Mouse (Mus musculus) MEL (cell line): ENCODE results near the gene P2rx4. TPM values are rescaled to one million over a fixed set of nuclear protein-coding genes. Genes with fewer than 3 reads are reported as not detected.

Source experiments
- DNase-seq: peaks from one replicate; pipeline ENCODE4 v3.0.0; 2011; ENCODE audit warnings: low read depth, low spot score
- H3K27ac ChIP-seq: 2 replicates; pipeline ENCODE4 v1.5.1; 2012; ENCODE audit warnings: low read depth, mild to moderate bottlenecking, control low read depth, low read length, moderate library complexity; ENCODE audit not compliant: control insufficient read depth
- H3K27me3 ChIP-seq, 2 experiments: fragments of 150-350 bp in 1 of 2; sonication (generic) in 1 of 2; 2 replicates each; pipeline ENCODE4 v1.6.1; 2012; ENCODE audit warnings: low read length in 2 of 2, mild to moderate bottlenecking in 2 of 2, improper control_type of control experiment in 1 of 2, moderate library complexity in 1 of 2; ENCODE audit not compliant: insufficient read depth in 2 of 2, control insufficient read depth in 1 of 2
- H3K36me3 ChIP-seq, 2 experiments: 2 replicates each; pipeline ENCODE4 v1.6.1; 2012 to 2014; ENCODE audit warnings: low read length in 2 of 2, improper control_type of control experiment in 1 of 2, inconsistent platforms in 1 of 2, mild to moderate bottlenecking in 1 of 2; ENCODE audit not compliant: insufficient read depth in 2 of 2, control insufficient read depth in 1 of 2
- H3K4me1 ChIP-seq, 2 experiments: fragments of 150-350 bp in 1 of 2; sonication (generic) in 1 of 2; 2 replicates each; pipeline ENCODE4 v1.6.1; 2012; ENCODE audit warnings: low read length in 2 of 2, improper control_type of control experiment in 1 of 2, mild to moderate bottlenecking in 1 of 2; ENCODE audit not compliant: insufficient read depth in 2 of 2, control insufficient read depth in 1 of 2
- H3K4me3 ChIP-seq, 2 experiments: fragments of 150-350 bp in 1 of 2; sonication (generic) in 1 of 2; 2 replicates each; pipeline ENCODE4 v1.5.1; 2012; ENCODE audit warnings: low read depth in 2 of 2, low read length in 2 of 2, mild to moderate bottlenecking in 2 of 2, moderate library complexity in 2 of 2, control low read depth in 1 of 2, improper control_type of control experiment in 1 of 2; ENCODE audit not compliant: control insufficient read depth in 1 of 2, insufficient read depth in 1 of 2
- H3K79me2 ChIP-seq: 2 replicates; pipeline ENCODE4 v1.6.1; 2012; ENCODE audit warnings: mild to moderate bottlenecking, low read length, moderate library complexity; ENCODE audit not compliant: control insufficient read depth, poor library complexity, insufficient read depth
- H3K9ac ChIP-seq: 2 replicates; pipeline ENCODE4 v1.6.1; 2012; ENCODE audit warnings: low read depth, mild to moderate bottlenecking, control low read depth, low read length, moderate library complexity; ENCODE audit not compliant: control insufficient read depth, poor library complexity, severe bottlenecking
- H3K9me3 ChIP-seq: fragments of 150-350 bp; sonication (generic); replicated peaks from 2 replicates; pipeline ENCODE4 v1.6.1; 2012; ENCODE audit warnings: mild to moderate bottlenecking, low read length, improper control_type of control experiment, moderate library complexity; ENCODE audit not compliant: insufficient read depth
- BHLHE40 ChIP-seq: IDR thresholded peaks from 2 replicates; pipeline ENCODE4 v1.6.1; 2012; ENCODE audit warnings: low read depth, mild to moderate bottlenecking, inconsistent platforms, low read length, improper control_type of control experiment, borderline replicate concordance
- E2F4 ChIP-seq: IDR thresholded peaks from 2 replicates; pipeline ENCODE4 v1.6.1; 2011; ENCODE audit warnings: low read depth, low read length, improper control_type of control experiment, borderline replicate concordance
- EP300 ChIP-seq, 2 experiments: IDR thresholded peaks; 2 replicates each; pipeline ENCODE4 v1.6.1; 2011; ENCODE audit warnings: improper control_type of control experiment in 2 of 2, low read length in 2 of 2, low read depth in 1 of 2, mild to moderate bottlenecking in 1 of 2
- GABPA ChIP-seq: IDR thresholded peaks from 2 replicates; pipeline ENCODE4 v1.6.1; 2012; ENCODE audit warnings: low read depth, mild to moderate bottlenecking, inconsistent platforms, low read length, improper control_type of control experiment, moderate library complexity
- HCFC1 ChIP-seq: IDR thresholded peaks from 2 replicates; pipeline ENCODE4 v1.6.1; 2012; ENCODE audit warnings: low read depth, mild to moderate bottlenecking, inconsistent platforms, low read length, improper control_type of control experiment, moderate library complexity
- KAT2A ChIP-seq: conservative IDR thresholded peaks from 2 replicates; pipeline ENCODE4 v1.6.1; 2012; ENCODE audit warnings: low read depth, low read length, improper control_type of control experiment, inconsistent platforms
- MAFK ChIP-seq: IDR thresholded peaks from 2 replicates; pipeline ENCODE4 v1.6.1; 2011; ENCODE audit warnings: low read depth, mild to moderate bottlenecking, low read length, improper control_type of control experiment, borderline replicate concordance
- MAZ ChIP-seq: IDR thresholded peaks from 2 replicates; pipeline ENCODE4 v1.6.1; 2012; ENCODE audit warnings: low read depth, mild to moderate bottlenecking, inconsistent platforms, low read length, improper control_type of control experiment
- MEF2A ChIP-seq: IDR thresholded peaks from 2 replicates; pipeline ENCODE4 v1.6.1; 2014; ENCODE audit warnings: low read depth, mild to moderate bottlenecking, inconsistent platforms, low read length, improper control_type of control experiment; ENCODE audit not compliant: poor library complexity, insufficient replicate concordance, severe bottlenecking; ENCODE audit errors: extremely low read depth
- MXI1 ChIP-seq: IDR thresholded peaks from 2 replicates; pipeline ENCODE4 v1.6.1; 2011; ENCODE audit warnings: mild to moderate bottlenecking, low read depth, low read length, improper control_type of control experiment
- MYB ChIP-seq: IDR thresholded peaks from 2 replicates; pipeline ENCODE4 v1.6.1; 2011; ENCODE audit warnings: mild to moderate bottlenecking, low read depth, low read length, improper control_type of control experiment
- MYC ChIP-seq: IDR thresholded peaks from 2 replicates; pipeline ENCODE4 v1.6.1; 2011; ENCODE audit warnings: low read depth, mild to moderate bottlenecking, low read length, improper control_type of control experiment, moderate library complexity
- POLR2A ChIP-seq, 2 experiments: IDR thresholded peaks; 2 replicates each; pipeline ENCODE4 v1.6.1; 2011 to 2012; ENCODE audit warnings: low read length in 2 of 2, mild to moderate bottlenecking in 2 of 2, control low read depth in 1 of 2, improper control_type of control experiment in 1 of 2, low read depth in 1 of 2, moderate library complexity in 1 of 2; ENCODE audit not compliant: control insufficient read depth in 1 of 2, insufficient read depth in 1 of 2, poor library complexity in 1 of 2
- POLR2AphosphoS2 ChIP-seq: IDR thresholded peaks from 2 replicates; pipeline ENCODE4 v1.6.1; 2011; ENCODE audit warnings: low read length, improper control_type of control experiment
- RCOR1 ChIP-seq: IDR thresholded peaks from 2 replicates; pipeline ENCODE4 v1.6.1; 2012; ENCODE audit warnings: low read depth, mild to moderate bottlenecking, inconsistent platforms, low read length, improper control_type of control experiment
- SMC3 ChIP-seq: IDR thresholded peaks from 2 replicates; pipeline ENCODE4 v1.6.1; 2011; ENCODE audit warnings: low read depth, low read length, improper control_type of control experiment
- TAL1 ChIP-seq: IDR thresholded peaks from 2 replicates; pipeline ENCODE4 v1.6.1; 2012; ENCODE audit warnings: mild to moderate bottlenecking, inconsistent platforms, low read length, moderate library complexity, mixed read lengths
- TCF12 ChIP-seq: IDR thresholded peaks from 2 replicates; pipeline ENCODE4 v1.6.1; 2014; ENCODE audit warnings: low read depth, mild to moderate bottlenecking, inconsistent platforms, low read length, improper control_type of control experiment, moderate library complexity
- UBTF ChIP-seq: IDR thresholded peaks from 2 replicates; pipeline ENCODE4 v1.6.1; 2012; ENCODE audit warnings: low read depth, mild to moderate bottlenecking, inconsistent platforms, low read length, improper control_type of control experiment, moderate library complexity, borderline replicate concordance; ENCODE audit not compliant: insufficient read depth
- USF1 ChIP-seq: IDR thresholded peaks from 2 replicates; pipeline ENCODE4 v1.6.1; 2014; ENCODE audit warnings: low read depth, mild to moderate bottlenecking, inconsistent platforms, low read length, improper control_type of control experiment, moderate library complexity
- ZC3H11A ChIP-seq: IDR thresholded peaks from 2 replicates; pipeline ENCODE4 v1.6.1; 2012; ENCODE audit warnings: low read depth, mild to moderate bottlenecking, inconsistent platforms, low read length, improper control_type of control experiment
- ZKSCAN1 ChIP-seq: IDR thresholded peaks from 2 replicates; pipeline ENCODE4 v1.6.1; 2012; ENCODE audit warnings: low read depth, mild to moderate bottlenecking, inconsistent platforms, low read length, improper control_type of control experiment, moderate library complexity
- ZNF384 ChIP-seq: IDR thresholded peaks from 2 replicates; pipeline ENCODE4 v1.6.1; 2012; ENCODE audit warnings: low read depth, mild to moderate bottlenecking, inconsistent platforms, low read length, improper control_type of control experiment
- polyA plus RNA-seq, 2 experiments: library from polyadenylated mRNA; stranded (reverse) in 1 of 2; unstranded in 1 of 2; fragments of >175 nt in 1 of 2; fragments of >200 nt in 1 of 2; gene quantifications; 2 replicates each; pipeline versions ENCODE4 v1.2.1 to v1.2.4; 2012; ENCODE audit warnings: low replicate concordance in 2 of 2, low read depth in 1 of 2; ENCODE audit not compliant: insufficient read length in 2 of 2, insufficient read depth in 1 of 2, missing spikeins in 1 of 2
- total RNA-seq: library from RNA; depleted of rRNA; stranded (reverse); fragments of 300-350 nt; gene quantifications from 2 replicates; pipeline ENCODE4 v1.2.3, GENCODE M21; 2012

P2rx4 gene
- total and polyA plus RNA-seq, 3 experiments: 15.2 to 30.9 TPM; not detected in 1

DNA sequence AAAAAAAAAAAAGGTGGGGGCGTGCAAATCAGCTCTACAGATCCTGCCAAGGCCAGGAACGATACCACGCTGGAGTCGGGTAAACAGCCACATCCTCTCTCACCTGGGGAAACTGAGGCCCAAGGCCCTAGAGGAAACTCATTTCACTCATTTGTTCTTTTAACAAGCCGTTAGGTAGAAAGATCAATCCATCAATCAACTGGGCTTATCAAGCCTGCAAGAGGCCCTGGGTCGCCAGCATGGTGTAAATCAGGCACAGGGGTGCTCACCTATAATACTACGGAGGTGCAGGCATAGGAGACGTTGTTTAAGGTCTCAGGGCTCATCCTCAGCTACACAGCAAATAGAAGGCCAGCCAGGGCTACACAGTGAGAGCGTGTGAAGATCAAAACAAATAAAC, 64.1 kb downstream of the P2rx4 start:
- Histone ChIP-seq H3K36me3 (peaks cover 0 to 11% of the 10 kb centered on the region in 2 experiments; a peak in 3 of 4 replicates), H3K27ac (no peak overlapping the region), H3K4me3 (no peak overlapping the region), H3K4me1 (peaks cover 7 to 17% of the 10 kb centered on the region in 2 experiments), H3K9ac (no peak overlapping the region), H3K79me2 (peaks cover 18% of the 10 kb centered on the region), H3K27me3 (no peaks in the 10 kb centered on the region), H3K9me3 (no peaks in the 10 kb centered on the region)
- no peak for DNase-seq
- no peak for TF ChIP-seq SMC3
- TF ChIP-seq USF1: no peak
- no peak for TF ChIP-seq BHLHE40
- no peak for TF ChIP-seq GABPA

DNA sequence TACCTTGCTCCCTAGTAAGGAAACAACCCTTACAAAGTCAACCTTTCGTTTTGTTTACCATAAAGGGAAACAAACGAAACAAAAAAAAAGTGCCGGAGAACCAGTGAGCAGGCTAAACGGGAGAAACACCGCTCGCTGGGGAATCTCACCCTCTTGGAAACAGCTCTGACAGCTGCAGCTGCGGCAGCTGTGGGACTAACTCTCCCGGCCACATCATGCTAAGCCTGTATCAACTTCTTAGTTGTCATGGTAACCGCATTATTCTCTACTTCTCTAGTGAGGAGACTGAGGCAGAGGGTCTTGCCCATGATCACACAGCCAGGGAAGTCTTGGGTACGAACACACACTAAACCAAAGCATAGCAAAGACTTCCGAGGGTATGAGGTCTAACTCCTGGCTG, 66.4 kb downstream of the P2rx4 start:
- Histone ChIP-seq H3K36me3 (peaks cover 0 to 13% of the 10 kb centered on the region in 2 experiments; a peak in 2 of 4 replicates), H3K27me3 (no peaks in the 10 kb centered on the region), H3K4me1 (peaks cover 9 to 26% of the 10 kb centered on the region in 2 experiments), H3K79me2 (peaks cover 25% of the 10 kb centered on the region), H3K9ac (no peak overlapping the region), H3K4me3 (no peak overlapping the region), H3K9me3 (no peaks in the 10 kb centered on the region), H3K27ac (no peak overlapping the region)
- no peak for DNase-seq
- TF ChIP-seq MEF2A (no peak), MYC (no peak), RCOR1 (no peak), POLR2AphosphoS2 (no peak), E2F4 (no peak), POLR2A (IDR thresholded peaks at IDR 0.05; ENCODE audit: control insufficient read depth in 1 of 2, insufficient read depth in 1 of 2, low read depth in 1 of 2, low read length in 2 of 2, poor library complexity in 1 of 2) (no peak), KAT2A (no peak), MXI1 (no peak), MAZ (no peak), TCF12 (no peak), MAFK (no peak), UBTF (no peak), BHLHE40 (no peak), HCFC1 (no peak), TAL1 (no peak), ZKSCAN1 (no peak), EP300 (IDR thresholded peaks at IDR 0.05; ENCODE audit: low read depth in 1 of 2, low read length in 2 of 2) (no peak), ZNF384 (no peak), ZC3H11A (no peak), MYB (no peak)
